Mouse (Mus musculus) erythroblast, embryonic 14.5 days (primary cell): ENCODE results near the gene Ctf2.

ENCODE experiments used
- GATA1 ChIP-seq: IDR thresholded peaks from 2 replicates; pipeline ENCODE4 v1.6.1; 2012; ENCODE audit warnings: low read length, inconsistent platforms, mixed read lengths
- TAL1 ChIP-seq: IDR thresholded peaks from 3 replicates; pipeline ENCODE4 v1.6.1; 2012; ENCODE audit warnings: low read length, inconsistent platforms, mixed read lengths

DNA sequence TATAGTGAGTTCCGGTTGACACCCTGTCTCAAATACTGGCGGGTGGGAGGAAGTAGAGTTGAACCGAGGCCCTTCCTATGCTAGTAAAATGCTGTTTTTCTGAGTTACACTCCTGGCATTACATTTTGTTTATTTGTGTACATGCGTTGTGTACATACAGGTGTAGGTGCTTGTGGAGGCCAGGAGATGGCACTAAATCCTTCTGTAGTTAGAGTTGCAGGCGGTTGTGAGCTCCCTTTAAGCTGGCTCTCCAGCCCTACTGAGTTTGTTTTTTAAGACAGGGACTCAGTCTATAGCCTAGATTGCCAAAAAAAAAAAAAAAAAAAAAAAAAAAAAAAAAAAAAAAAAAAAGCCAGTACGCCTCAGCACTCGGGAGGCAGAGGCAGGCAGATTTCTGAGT, 4.1 kb downstream of the Ctf2 start:
- TF ChIP-seq TAL1 = no peak
- no peak for TF ChIP-seq GATA1
